Mouse (Mus musculus) intestine, embryonic 16.5 days (tissue): Measurements from ENCODE around the gene 2310061I04Rik. TPM values are rescaled to one million over a fixed set of nuclear protein-coding genes. Genes with fewer than 3 reads are reported as not detected.

ENCODE experiments used
- ATAC-seq: fragments of 200-750 bp; cut with Nextera tagmentation; 2 replicates; pipeline ENCODE4 v1.8.0; 2017; ENCODE audit warnings: moderate TSS enrichment, moderate library complexity
- H3K27ac ChIP-seq: fragments of 300-500 bp; sonication (generic); 2 replicates; pipeline ENCODE4 v1.5.1; 2014; ENCODE audit warnings: mild to moderate bottlenecking, low read length
- H3K27me3 ChIP-seq: fragments of 300-500 bp; sonication (generic); replicated peaks from 2 replicates; pipeline ENCODE4 v1.6.1; 2014; ENCODE audit warnings: low read length, control low read depth, mixed read lengths; ENCODE audit not compliant: control insufficient read depth, insufficient read depth
- H3K36me3 ChIP-seq: fragments of 300-500 bp; sonication (generic); 2 replicates; pipeline ENCODE4 v1.6.1; 2014; ENCODE audit warnings: low read length, control low read depth; ENCODE audit not compliant: control insufficient read depth, insufficient read depth
- H3K4me1 ChIP-seq: fragments of 300-500 bp; sonication (generic); 2 replicates; pipeline ENCODE4 v1.6.1; 2014; ENCODE audit warnings: low read length, control low read depth, mixed read lengths; ENCODE audit not compliant: control insufficient read depth, insufficient read depth
- H3K4me2 ChIP-seq: fragments of 300-500 bp; sonication (generic); 2 replicates; pipeline ENCODE4 v1.6.1; 2014; ENCODE audit warnings: low read depth, low read length, control low read depth
- H3K4me3 ChIP-seq: fragments of 300-500 bp; sonication (generic); 2 replicates; pipeline ENCODE4 v1.5.1; 2014; ENCODE audit warnings: mild to moderate bottlenecking, low read length
- H3K9ac ChIP-seq: fragments of 300-500 bp; sonication (generic); 2 replicates; pipeline ENCODE4 v1.6.1; 2014; ENCODE audit warnings: low read depth, low read length
- H3K9me3 ChIP-seq: fragments of 300-500 bp; sonication (generic); 2 replicates; pipeline ENCODE4 v1.6.1; 2016; ENCODE audit warnings: low read length, control low read depth; ENCODE audit not compliant: control insufficient read depth
- WGBS: fragments of 180-500 bp; shearing (Covaris S2); extraction: QIAGEN DNeasy Blood & Tissue Kit; methylation state at CpG from one replicate; pipeline ENCODE4 v1.1.7; 2014; 5-methylcytosine and 5-hydroxymethylcytosine counted together
- microRNA counts: library from miRNA; unstranded; fragments of <30 nt; microRNA quantifications from one replicate; lab custom pipeline; 2016
- microRNA-seq: library from miRNA; unstranded; fragments of <30 nt; microRNA quantifications from one replicate; pipeline ENCODE4, GENCODE M21; 2016
- polyA plus RNA-seq: library from polyadenylated mRNA; unstranded; fragments of >200 nt; fragmentation: Nextera tagmentation; extraction: Ambion mirVana; gene quantifications from 2 replicates; pipeline ENCODE4 v1.2.1, GENCODE M21; 2015

2310061I04Rik gene
- polyA plus RNA-seq, 1 experiment from 2014 or later: 29.1 TPM

GRCm38 (mm10) chr17:35850974-35851373 lies 46.3 kb downstream of the 2310061I04Rik start:
- H3K27ac ChIP-seq: no peak overlapping the region
- no peak overlapping the region for H3K9ac ChIP-seq
- peaks cover 24% of the 10 kb centered on the region for H3K36me3 ChIP-seq
- no peaks in the 10 kb centered on the region for H3K9me3 ChIP-seq
- H3K4me2 ChIP-seq: no peak overlapping the region
- no peaks in the 10 kb centered on the region for H3K27me3 ChIP-seq
- H3K4me1 ChIP-seq: no peaks in the 10 kb centered on the region
- 87% methylated on average over 3 of the region's 3 CpGs for WGBS
- H3K4me3 ChIP-seq: no peak overlapping the region
- ATAC-seq: no peak

- peak; percentile 40; the same call in 1 of the 2 replicates for ATAC-seq
- Histone ChIP-seq H3K27ac (no peak overlapping the region), H3K4me1 (no peaks in the 10 kb centered on the region), H3K4me3 (no peak overlapping the region), H3K9me3 (no peaks in the 10 kb centered on the region), H3K9ac (no peak overlapping the region), H3K27me3 (no peaks in the 10 kb centered on the region), H3K36me3 (peaks cover 23% of the 10 kb centered on the region), H3K4me2 (no peak overlapping the region)
- WGBS: 54% methylated on average over 1 of the region's 1 CpGs
Observed at GRCm38 (mm10) chr17:35848112-35848511, 49.1 kb downstream of the 2310061I04Rik start.

GRCm38 (mm10) chr17:35843514-35843913 lies 53.7 kb downstream of the 2310061I04Rik start:
- no peaks in the 10 kb centered on the region for H3K27me3 ChIP-seq
- H3K4me3 ChIP-seq: no peak overlapping the region
- 94% methylated on average over 3 of the region's 3 CpGs for WGBS
- H3K9ac ChIP-seq: no peak overlapping the region
- H3K4me1 ChIP-seq: peaks cover 3% of the 10 kb centered on the region
- H3K27ac ChIP-seq: no peak overlapping the region
- no peaks in the 10 kb centered on the region for H3K9me3 ChIP-seq
- no peak overlapping the region for H3K4me2 ChIP-seq
- no peak for ATAC-seq
- peaks cover 7% of the 10 kb centered on the region for H3K36me3 ChIP-seq

MicroRNA genes within 50 kb of the gene (microRNA counts, 519-probe panel; counts per million panel counts)
- microRNA mmu-miR-1894-3p (lab: Ali Mortazavi, UCI): 35.7 counts per million
- microRNA mmu-miR-1894-5p (lab: Ali Mortazavi, UCI): 1,630 counts per million, percentile 19 among the panel's probes with 10 or more counts

Small RNA genes within 50 kb of the gene (microRNA-seq; reads per million reads assigned to microRNA genes)
- gene Gm28033 (not detected), gene Mir1894 (not detected)

Other genes with a start within 250 kb of the 2310061I04Rik start
- gene Vars2, start 229.8 kb downstream of the 2310061I04Rik start, polyA plus RNA-seq: 19.3 and 22.8 TPM in 2 replicates
- 41.9 and 45.1 TPM in 2 replicates for gene Gtf2h4, start 223.7 kb downstream of the 2310061I04Rik start, polyA plus RNA-seq
- 54.1 and 57.1 TPM in 2 replicates for gene Ddr1, start 192.8 kb downstream of the 2310061I04Rik start, polyA plus RNA-seq
- gene Ier3, start 75.7 kb downstream of the 2310061I04Rik start, polyA plus RNA-seq: 16.0 and 16.2 TPM in 2 replicates
- gene Flot1, start 74.2 kb downstream of the 2310061I04Rik start, polyA plus RNA-seq: 56.9 and 58.5 TPM in 2 replicates
- 559 and 622 TPM in 2 replicates for gene Tubb5, start 59.1 kb downstream of the 2310061I04Rik start, polyA plus RNA-seq
- 10.0 and 11.8 TPM in 2 replicates for gene Mdc1, start 55.9 kb downstream of the 2310061I04Rik start, polyA plus RNA-seq
- 47.7 and 51.7 TPM in 2 replicates for gene Nrm, start 36.1 kb downstream of the 2310061I04Rik start, polyA plus RNA-seq
- gene Ppp1r18, start 31.8 kb downstream of the 2310061I04Rik start, polyA plus RNA-seq: 19.3 and 19.4 TPM in 2 replicates
- 36.0 and 38.3 TPM in 2 replicates for gene Dhx16, start 17.6 kb downstream of the 2310061I04Rik start, polyA plus RNA-seq
- gene Atat1, start 12.6 kb upstream of the 2310061I04Rik start, polyA plus RNA-seq: 43.4 and 45.4 TPM in 2 replicates
- 133 and 145 TPM in 2 replicates for gene Mrps18b, start 19.0 kb upstream of the 2310061I04Rik start, polyA plus RNA-seq
- gene Ppp1r10, start 19.0 kb upstream of the 2310061I04Rik start, polyA plus RNA-seq: 28.8 and 30.1 TPM in 2 replicates
- gene Abcf1, start 72.3 kb upstream of the 2310061I04Rik start, polyA plus RNA-seq: 88.5 and 90.2 TPM in 2 replicates
- 35.8 and 36.4 TPM in 2 replicates for gene Gnl1, start 82.4 kb upstream of the 2310061I04Rik start, polyA plus RNA-seq
- 22.5 and 25.9 TPM in 2 replicates for gene Prr3, start 82.8 kb upstream of the 2310061I04Rik start, polyA plus RNA-seq
- 1.8 TPM in 2 replicates for gene H2-T24, start 123.1 kb upstream of the 2310061I04Rik start, polyA plus RNA-seq
- gene H2-T23, start 135.4 kb upstream of the 2310061I04Rik start, polyA plus RNA-seq: 17.7 and 19.4 TPM in 2 replicates
- 16.0 and 16.1 TPM in 2 replicates for gene H2-T22, start 145.3 kb upstream of the 2310061I04Rik start, polyA plus RNA-seq
- gene Gm6034, start 145.5 kb upstream of the 2310061I04Rik start, polyA plus RNA-seq: 0.86 and 1.2 TPM in 2 replicates
- gene Gm11127, start 160.9 kb upstream of the 2310061I04Rik start, polyA plus RNA-seq: 7.2 and 11.9 TPM in 2 replicates
- 0.29 and 0.36 TPM in 2 replicates for gene Gm19684, start 224.2 kb upstream of the 2310061I04Rik start, polyA plus RNA-seq
- gene Gm7030, start 232.0 kb upstream of the 2310061I04Rik start, polyA plus RNA-seq: 1.4 and 2.1 TPM in 2 replicates